8 mouse cellular contexts compared by ENCODE assay signal in genomic region chr6:91000819-91001525, GRCm38 (mm10). TPM values are rescaled to one million over a fixed set of nuclear protein-coding genes. Genes with fewer than 3 reads are reported as not detected.
A peak's percentile ranks its signal among the peaks of the same experiment; 100 is the strongest.
DNase-seq lines count a peak whose midpoint lies in the region; ATAC-seq and TF ChIP-seq lines count a peak whose summit lies in the region.

No protein-coding gene starts in this region.

- peak overlapping the region; percentile 27 for H3K4me2 ChIP-seq in lung, embryonic 14.5 days
- peak overlapping the region; percentile 9 for H3K4me2 ChIP-seq in hindbrain, embryonic 11.5 days (replicated peaks; ENCODE audit: low read depth, low read length)

- H3K36me3 ChIP-seq in lung, embryonic 14.5 days (ENCODE audit: insufficient read depth), result no peaks in the 10 kb centered on the region
- H3K36me3 ChIP-seq in hindbrain, embryonic 11.5 days (ENCODE audit: control insufficient read depth, insufficient read depth, low read length), result no peaks in the 10 kb centered on the region
- no peaks in the 10 kb centered on the region for H3K36me3 ChIP-seq in limb, embryonic 10.5 days

- H3K27ac ChIP-seq in lung, embryonic 14.5 days (ENCODE audit: low read depth), result no peak overlapping the region
- H3K27ac ChIP-seq in hindbrain, embryonic 11.5 days (ENCODE audit: low read depth, low read length), result no peak overlapping the region
- H3K27ac ChIP-seq in limb, embryonic 10.5 days, result no peak overlapping the region

- WGBS in lung, embryonic 14.5 days, result 16% methylated on average over 15 of the region's 15 CpGs
- WGBS in hindbrain, embryonic 11.5 days, result 9% methylated on average over 15 of the region's 15 CpGs
- 10% methylated on average over 15 of the region's 15 CpGs for WGBS in limb, embryonic 10.5 days

- no peaks in the 10 kb centered on the region for H3K27me3 ChIP-seq in lung, embryonic 14.5 days (ENCODE audit: insufficient read depth, low read length)
- no peaks in the 10 kb centered on the region for H3K27me3 ChIP-seq in hindbrain, embryonic 11.5 days (ENCODE audit: control insufficient read depth, insufficient read depth, low read length)
- peaks cover 20% of the 10 kb centered on the region for H3K27me3 ChIP-seq in limb, embryonic 10.5 days (ENCODE audit: low read depth, poor library complexity, severe bottlenecking)

- no peak for TF ChIP-seq CTCF in lung, embryonic 14.5 days (IDR thresholded peaks at IDR 0.05; ENCODE audit: low read depth)

- no peak overlapping the region for H3K4me3 ChIP-seq in lung, embryonic 14.5 days (ENCODE audit: low read depth, low read length)
- no peak overlapping the region for H3K4me3 ChIP-seq in hindbrain, embryonic 11.5 days (ENCODE audit: low read depth, low read length)
- peak overlapping the region; percentile 18; the same call in 1 of the 2 replicates for H3K4me3 ChIP-seq in limb, embryonic 10.5 days

- H3K9ac ChIP-seq in lung, embryonic 14.5 days, result no peak overlapping the region
- peak overlapping the region; percentile 1; the same call in 1 of the 2 replicates for H3K9ac ChIP-seq in hindbrain, embryonic 11.5 days (ENCODE audit: low read depth, low read length)

- no peaks in the 10 kb centered on the region for H3K9me3 ChIP-seq in lung, embryonic 14.5 days (ENCODE audit: low read depth, low read length)
- H3K9me3 ChIP-seq in hindbrain, embryonic 11.5 days (ENCODE audit: control insufficient read depth, low read length), result no peaks in the 10 kb centered on the region
- H3K9me3 ChIP-seq in limb, embryonic 10.5 days (replicated peaks), result no peaks in the 10 kb centered on the region

- peak; percentile 19 for DNase-seq in lung, embryonic 14.5 days
- DNase-seq in lung, postnatal 25 days (ENCODE audit: low spot score), result no peak
- peak; percentile 47 for DNase-seq in embryo, embryonic 10 days (ENCODE audit: low spot score)
- peak; percentile 58 for DNase-seq in hindbrain, embryonic 11.5 days (ENCODE audit: low spot score)
- no peak for DNase-seq in limb, embryonic 10.5 days (ENCODE audit: low spot score)
- peak; percentile 82 for DNase-seq in right cerebral cortex, adult 18-20 months
- DNase-seq in gastrocnemius, adult 18-20 months (ENCODE audit: low spot score), result no peak
- no peak for DNase-seq in lung, postnatal 36 days

- H3K4me1 ChIP-seq in lung, embryonic 14.5 days (ENCODE audit: insufficient read depth), result no peaks in the 10 kb centered on the region
- H3K4me1 ChIP-seq in hindbrain, embryonic 11.5 days (replicated peaks; ENCODE audit: control insufficient read depth, insufficient read depth, low read length), result 0 out of 2 replicates have a peak, but pooled peaks cover 2% of the 10 kb centered on the region
- H3K4me1 ChIP-seq in limb, embryonic 10.5 days, result peaks cover 23% of the 10 kb centered on the region

- ATAC-seq in lung, embryonic 14.5 days (ENCODE audit: insufficient read depth), result peak; percentile 72; the same call in 1 of the 2 replicates
- peak; percentile 70 for ATAC-seq in hindbrain, embryonic 11.5 days (ENCODE audit: low FRiP score)

RNA-seq across cellular contexts. Expression of gene Iqsec1, which starts 12.5 kb away (rescaled TPM):
- polyA plus RNA-seq in lung, embryonic 14.5 days (2014; fragmentation: Nextera tagmentation; extraction: Ambion mirVana), result 15.8 and 16.9 TPM in 2 replicates
- polyA plus RNA-seq in hindbrain, embryonic 11.5 days (2014; fragmentation: Nextera tagmentation; extraction: Ambion mirVana), result 18.5 and 22.4 TPM in 2 replicates
- 4.7 and 6.7 TPM in 2 replicates for polyA plus RNA-seq in limb, embryonic 10.5 days (2016; fragmentation: Nextera tagmentation; extraction: Ambion mirVana)
- 100 to 1,000 TPM; 107 to 124 TPM for total RNA-seq in gastrocnemius, adult 18-20 months (2021)

Comparison
In these comparisons a context has a peak if more than half of its experiments do, and no peak if none do; other contexts are left out.
1. DNase-seq: peak in lung, embryonic 14.5 days (single experiment), embryo, embryonic 10 days (single experiment), hindbrain, embryonic 11.5 days (single experiment) and right cerebral cortex, adult 18-20 months (single experiment); none in lung, postnatal 25 days (single experiment), limb, embryonic 10.5 days (single experiment), gastrocnemius, adult 18-20 months (single experiment) and lung, postnatal 36 days (single experiment).